Mouse (Mus musculus): ENCODE measurements around the gene Fam104a. TPM values are rescaled to one million over a fixed set of nuclear protein-coding genes. Genes with fewer than 3 reads are reported as not detected.

Gene Fam104a
- polyA plus RNA-seq, 1 experiment from 2014 or later = 40.1 TPM

Other genes starting within 250 kb of the Fam104a start
- 11.6 and 14.0 TPM in 2 replicates for gene Sstr2, start 64.8 kb downstream of the Fam104a start, polyA plus RNA-seq (2015; fragmentation: Nextera tagmentation; extraction: Ambion mirVana)
- gene Cog1, start 35.0 kb downstream of the Fam104a start, polyA plus RNA-seq (2015; fragmentation: Nextera tagmentation; extraction: Ambion mirVana) = 31.1 and 35.1 TPM in 2 replicates
- 27.7 and 30.4 TPM in 2 replicates for gene Slc39a11, start 34.1 kb downstream of the Fam104a start, polyA plus RNA-seq (2015; fragmentation: Nextera tagmentation; extraction: Ambion mirVana)
- gene D11Wsu47e, start 257 bp upstream of the Fam104a start, polyA plus RNA-seq (2015; fragmentation: Nextera tagmentation; extraction: Ambion mirVana) = 21.6 and 21.8 TPM in 2 replicates
- gene Cpsf4l, start 25.9 kb upstream of the Fam104a start, polyA plus RNA-seq (2015; fragmentation: Nextera tagmentation; extraction: Ambion mirVana) = 0.27 and 10.0 TPM in 2 replicates
- 58.1 and 58.6 TPM in 2 replicates for gene Cdc42ep4, start 67.7 kb upstream of the Fam104a start, polyA plus RNA-seq (2015; fragmentation: Nextera tagmentation; extraction: Ambion mirVana)

All from neural tube, embryonic 15.5 days (tissue).